Mouse (Mus musculus) hindbrain, embryonic 13.5 days (tissue): ENCODE data around the gene Atpaf1. TPM values are rescaled to one million over a fixed set of nuclear protein-coding genes. Genes with fewer than 3 reads are reported as not detected.

Experiments used
- ATAC-seq: fragments of 200-750 bp; cut with Nextera tagmentation; 2 replicates; pipeline ENCODE4 v1.8.0; 2017; ENCODE audit warnings: moderate TSS enrichment; ENCODE audit not compliant: low FRiP score
- H3K27ac ChIP-seq: fragments of 300-500 bp; sonication (generic); 2 replicates; pipeline ENCODE4 v1.5.1; 2015; ENCODE audit warnings: inconsistent platforms, mild to moderate bottlenecking, moderate library complexity
- H3K27me3 ChIP-seq: fragments of 300-500 bp; sonication (generic); 2 replicates; pipeline ENCODE4 v1.6.1; 2015; ENCODE audit warnings: mild to moderate bottlenecking, inconsistent platforms
- H3K36me3 ChIP-seq: fragments of 300-500 bp; sonication (generic); 2 replicates; pipeline ENCODE4 v1.6.1; 2015; ENCODE audit warnings: mild to moderate bottlenecking, inconsistent platforms
- H3K4me1 ChIP-seq: fragments of 300-500 bp; sonication (generic); replicated peaks from 2 replicates; pipeline ENCODE4 v1.6.1; 2015; ENCODE audit warnings: inconsistent platforms
- H3K4me2 ChIP-seq: fragments of 300-500 bp; sonication (generic); 2 replicates; pipeline ENCODE4 v1.6.1; 2015; ENCODE audit warnings: inconsistent platforms, mild to moderate bottlenecking, moderate library complexity
- H3K4me3 ChIP-seq: fragments of 300-500 bp; sonication (generic); 2 replicates; pipeline ENCODE4 v1.5.1; 2015; ENCODE audit warnings: mild to moderate bottlenecking, inconsistent platforms
- H3K9ac ChIP-seq: fragments of 300-500 bp; sonication (generic); 2 replicates; pipeline ENCODE4 v1.6.1; 2015; ENCODE audit warnings: mild to moderate bottlenecking, inconsistent platforms
- H3K9me3 ChIP-seq: fragments of 300-500 bp; sonication (generic); 2 replicates; pipeline ENCODE4 v1.6.1; 2016; ENCODE audit warnings: inconsistent platforms
- WGBS: fragments of 180-500 bp; shearing (Covaris S2); methylation state at CpG from one replicate; pipeline ENCODE4 v1.1.7; 2015; 5-methylcytosine and 5-hydroxymethylcytosine counted together
- polyA plus RNA-seq: library from polyadenylated mRNA; unstranded; fragments of >200 nt; fragmentation: Nextera tagmentation; extraction: Ambion mirVana; gene quantifications from 2 replicates; pipeline ENCODE4 v1.2.1, GENCODE M21; 2015

The Atpaf1 gene
- polyA plus RNA-seq, 1 experiment from 2014 or later: 41.8 TPM

DNA sequence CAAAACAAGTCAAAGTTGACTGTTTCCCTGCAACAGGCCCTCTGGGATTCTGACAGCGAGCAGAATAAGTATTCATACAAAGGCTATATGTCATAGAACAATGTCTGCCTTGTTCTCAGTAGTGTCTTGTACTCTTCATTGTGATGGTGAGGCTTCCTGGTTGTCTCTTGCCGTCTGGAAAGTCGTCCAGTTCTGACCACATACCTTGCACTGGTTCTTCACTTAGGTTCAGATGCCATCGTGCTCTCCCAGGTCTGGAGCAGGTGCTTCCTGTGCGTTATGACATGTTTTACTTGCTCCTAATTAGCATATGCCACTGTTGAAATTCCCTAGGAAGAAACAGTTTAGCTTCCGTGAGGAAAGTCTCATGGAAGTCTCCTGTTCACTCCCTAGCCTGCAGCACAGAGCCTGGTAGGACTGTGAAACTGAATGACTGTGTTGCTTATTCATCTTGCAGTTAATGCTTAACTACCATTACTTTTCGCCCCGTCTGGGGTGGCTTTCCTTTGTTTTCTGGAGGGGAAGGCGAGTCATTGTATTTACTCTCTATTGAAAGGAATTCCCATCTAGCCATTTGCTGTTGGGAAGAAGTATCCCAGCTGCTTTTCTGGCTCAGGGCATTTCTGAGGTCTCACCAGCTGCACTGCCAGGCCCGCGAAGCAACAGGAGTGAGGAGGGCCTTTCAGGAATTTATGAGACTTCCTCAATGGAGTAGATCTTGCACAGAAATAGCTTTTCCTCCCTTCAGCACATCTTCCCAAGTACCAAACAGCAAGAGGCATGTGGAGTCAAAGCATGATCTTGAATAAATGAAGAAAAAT lies 16.8 kb upstream of the Atpaf1 start:
- H3K4me3 ChIP-seq: no peak overlapping the region
- no peaks in the 10 kb centered on the region for H3K27me3 ChIP-seq
- H3K36me3 ChIP-seq: peaks cover 74% of the 10 kb centered on the region
- no peak overlapping the region; the same call in 1 of the 2 replicates for H3K9ac ChIP-seq
- 28% methylated on average over 11 of the region's 11 CpGs for WGBS
- no peaks in the 10 kb centered on the region for H3K9me3 ChIP-seq
- ATAC-seq: no peak
- peak overlapping the region; percentile 24; the same call in 1 of the 2 replicates for H3K27ac ChIP-seq
- H3K4me1 ChIP-seq: no peaks in the 10 kb centered on the region
- H3K4me2 ChIP-seq: no peak overlapping the region

- no peak overlapping the region for H3K27ac ChIP-seq
- H3K36me3 ChIP-seq: peaks cover 56% of the 10 kb centered on the region
- H3K4me3 ChIP-seq: no peak overlapping the region
- no peaks in the 10 kb centered on the region for H3K9me3 ChIP-seq
- H3K4me1 ChIP-seq: no peaks in the 10 kb centered on the region
- H3K4me2 ChIP-seq: no peak overlapping the region
- 90% methylated on average over 6 of the region's 6 CpGs for WGBS
- no peak overlapping the region for H3K9ac ChIP-seq
- no peaks in the 10 kb centered on the region for H3K27me3 ChIP-seq
- no peak for ATAC-seq
Observed at GRCm38 (mm10) chr4:115775056-115775455, 9.6 kb upstream of the Atpaf1 start.

- H3K4me2 ChIP-seq: no peak overlapping the region
- H3K36me3 ChIP-seq: peaks cover 42% of the 10 kb centered on the region
- no peaks in the 10 kb centered on the region for H3K27me3 ChIP-seq
- no peak overlapping the region for H3K9ac ChIP-seq
- no peak overlapping the region for H3K27ac ChIP-seq
- no peak for ATAC-seq
- H3K4me3 ChIP-seq: no peak overlapping the region
- no peaks in the 10 kb centered on the region for H3K4me1 ChIP-seq
- no peaks in the 10 kb centered on the region for H3K9me3 ChIP-seq
- WGBS: 92% methylated on average over 2 of the region's 2 CpGs
Observed at GRCm38 (mm10) chr4:115777627-115778026, 7.0 kb upstream of the Atpaf1 start.

GRCm38 (mm10) chr4:115780269-115780668 lies 4.3 kb upstream of the Atpaf1 start:
- Histone ChIP-seq H3K9me3 (no peaks in the 10 kb centered on the region), H3K9ac (no peak overlapping the region), H3K27me3 (no peaks in the 10 kb centered on the region), H3K4me1 (peaks cover 7% of the 10 kb centered on the region), H3K27ac (no peak overlapping the region), H3K4me2 (no peak overlapping the region), H3K4me3 (no peak overlapping the region), H3K36me3 (peaks cover 20% of the 10 kb centered on the region)
- no peak for ATAC-seq
- WGBS: 39% methylated on average over 6 of the region's 6 CpGs

GRCm38 (mm10) chr4:115780918-115781317 lies 3.7 kb upstream of the Atpaf1 start, which contains the start of gene Tex38:
Gene Tex38 (minus strand): TSS chr4:115781018.
- no peak within 1 kb of the TSS for H3K27ac ChIP-seq
- ATAC-seq: no peak
- H3K4me2 ChIP-seq: no peak within 1 kb of the TSS
- H3K9ac ChIP-seq: no peak within 1 kb of the TSS
- peaks cover 13% of the 10 kb centered on the region for H3K4me1 ChIP-seq
- H3K27me3 ChIP-seq: no peaks in the 10 kb centered on the region
- H3K4me3 ChIP-seq: no peak within 1 kb of the TSS
- WGBS: 86% methylated on average over 3 of the region's 3 CpGs
- peaks cover 17% of the 10 kb centered on the region for H3K36me3 ChIP-seq
- no peaks in the 10 kb centered on the region for H3K9me3 ChIP-seq

GRCm38 (mm10) chr4:115782026-115782805 lies 2.4 kb upstream of the Atpaf1 start:
- Histone ChIP-seq H3K4me2 (no peak overlapping the region), H3K27ac (no peak overlapping the region), H3K27me3 (no peaks in the 10 kb centered on the region), H3K9ac (no peak overlapping the region), H3K9me3 (no peaks in the 10 kb centered on the region), H3K4me1 (peaks cover 17% of the 10 kb centered on the region), H3K4me3 (no peak overlapping the region), H3K36me3 (peaks cover 8% of the 10 kb centered on the region)
- WGBS: 92% methylated on average over 5 of the region's 5 CpGs
- no peak for ATAC-seq

DNA sequence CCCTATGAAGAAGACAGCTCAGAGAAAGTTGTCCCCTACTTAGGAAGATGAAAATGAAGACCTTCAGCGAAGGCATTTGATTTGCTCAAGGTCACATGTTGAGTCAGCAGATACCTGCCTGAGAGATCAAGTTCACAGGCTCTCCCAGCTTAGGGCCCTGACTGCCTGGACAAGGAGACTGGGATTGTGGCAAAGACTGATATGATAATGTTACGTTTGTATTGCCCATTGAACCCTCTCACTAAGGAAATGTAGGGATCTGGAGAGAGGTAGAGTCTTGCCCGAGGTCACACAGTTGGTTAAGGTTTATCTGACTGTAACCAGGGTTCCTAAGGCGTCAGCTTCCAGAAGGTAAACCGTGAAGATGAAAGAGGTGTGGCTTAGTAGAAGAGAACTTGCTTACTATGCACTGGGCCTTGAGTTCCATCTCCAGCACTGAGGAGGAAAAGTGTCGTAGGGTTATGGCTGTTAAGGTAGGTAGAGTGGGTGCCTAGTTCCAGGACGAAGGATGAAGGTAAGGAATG lies 961 bp downstream of the Atpaf1 start:
- H3K9ac ChIP-seq: peak overlapping the region; percentile 83
- 60% methylated on average over 7 of the region's 7 CpGs for WGBS
- ATAC-seq: peak; percentile 26; the same call in 1 of the 2 replicates
- no peaks in the 10 kb centered on the region for H3K27me3 ChIP-seq
- peaks cover 19% of the 10 kb centered on the region for H3K36me3 ChIP-seq
- peak overlapping the region; percentile 69 for H3K4me2 ChIP-seq
- H3K27ac ChIP-seq: no peak overlapping the region
- peaks cover 17% of the 10 kb centered on the region for H3K4me1 ChIP-seq
- H3K9me3 ChIP-seq: no peaks in the 10 kb centered on the region
- H3K4me3 ChIP-seq: peak overlapping the region; percentile 71

DNA sequence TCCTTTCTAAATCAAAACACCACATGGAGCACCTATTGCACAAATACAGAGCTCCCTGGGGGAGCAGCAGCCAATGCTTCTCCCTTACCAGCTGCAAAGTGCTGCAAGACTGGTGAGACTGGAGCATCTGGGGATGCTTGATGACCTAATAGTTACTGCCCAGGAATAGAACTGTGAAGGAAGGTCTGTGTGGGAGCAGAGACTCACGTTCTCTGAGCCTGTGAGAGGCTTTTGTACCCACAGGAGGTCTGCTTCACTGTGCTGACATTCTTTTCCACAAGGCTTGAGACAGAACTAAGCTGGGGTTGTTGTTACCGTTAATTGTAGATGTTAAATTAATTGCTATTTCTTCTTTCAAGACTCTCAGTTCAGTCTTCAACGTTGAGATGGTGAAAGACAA lies 6.3 kb downstream of the Atpaf1 start:
- ATAC-seq: no peak
- Histone ChIP-seq H3K27me3 (no peaks in the 10 kb centered on the region), H3K27ac (no peak overlapping the region), H3K4me3 (no peak overlapping the region), H3K9ac (no peak overlapping the region), H3K36me3 (peaks cover 44% of the 10 kb centered on the region), H3K9me3 (no peaks in the 10 kb centered on the region), H3K4me2 (no peak overlapping the region), H3K4me1 (peaks cover 4% of the 10 kb centered on the region)
- WGBS: 79% methylated on average over 3 of the region's 3 CpGs

DNA sequence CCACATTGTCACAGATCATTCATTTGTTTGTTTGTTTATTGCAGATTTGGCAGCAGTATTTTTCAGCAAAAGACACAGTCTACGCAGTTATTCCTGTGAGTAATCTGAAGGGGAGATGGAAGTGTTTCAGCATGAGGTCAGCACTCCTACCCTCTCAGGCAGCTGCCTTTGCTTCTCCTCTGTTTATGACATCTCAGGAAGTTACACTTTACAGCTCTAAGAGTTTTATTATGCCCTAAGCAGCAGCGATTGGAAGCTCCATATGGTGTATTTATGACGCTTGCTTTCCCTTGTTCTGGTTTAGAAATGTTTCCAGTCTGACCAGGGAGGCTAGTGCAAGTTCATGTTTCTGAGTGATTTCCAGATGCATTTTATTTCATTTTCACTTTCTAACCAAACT lies 10.7 kb downstream of the Atpaf1 start:
- no peak for ATAC-seq
- Histone ChIP-seq H3K4me2 (no peak overlapping the region), H3K27me3 (no peaks in the 10 kb centered on the region), H3K4me3 (no peak overlapping the region), H3K9ac (no peak overlapping the region), H3K36me3 (peaks cover 60% of the 10 kb centered on the region), H3K27ac (no peak overlapping the region), H3K4me1 (no peaks in the 10 kb centered on the region), H3K9me3 (no peaks in the 10 kb centered on the region)
- 90% methylated on average over 3 of the region's 3 CpGs for WGBS

- ATAC-seq: no peak
- H3K4me1 ChIP-seq: no peaks in the 10 kb centered on the region
- no peak overlapping the region for H3K4me3 ChIP-seq
- H3K27me3 ChIP-seq: no peaks in the 10 kb centered on the region
- H3K4me2 ChIP-seq: no peak overlapping the region
- H3K9ac ChIP-seq: no peak overlapping the region
- peaks cover 57% of the 10 kb centered on the region for H3K36me3 ChIP-seq
- no peak overlapping the region for H3K27ac ChIP-seq
- WGBS: 77% methylated on average over 3 of the region's 3 CpGs
- H3K9me3 ChIP-seq: no peaks in the 10 kb centered on the region
Observed at GRCm38 (mm10) chr4:115799981-115800380, 15.4 kb downstream of the Atpaf1 start.

- ATAC-seq: no peak
- H3K9me3 ChIP-seq: no peaks in the 10 kb centered on the region
- no peak overlapping the region for H3K4me2 ChIP-seq
- no peaks in the 10 kb centered on the region for H3K27me3 ChIP-seq
- H3K27ac ChIP-seq: no peak overlapping the region
- peaks cover 52% of the 10 kb centered on the region for H3K36me3 ChIP-seq
- 89% methylated on average over 4 of the region's 4 CpGs for WGBS
- H3K9ac ChIP-seq: no peak overlapping the region
- H3K4me1 ChIP-seq: no peaks in the 10 kb centered on the region
- no peak overlapping the region for H3K4me3 ChIP-seq
Observed at GRCm38 (mm10) chr4:115812326-115812725, 27.7 kb downstream of the Atpaf1 start.

DNA sequence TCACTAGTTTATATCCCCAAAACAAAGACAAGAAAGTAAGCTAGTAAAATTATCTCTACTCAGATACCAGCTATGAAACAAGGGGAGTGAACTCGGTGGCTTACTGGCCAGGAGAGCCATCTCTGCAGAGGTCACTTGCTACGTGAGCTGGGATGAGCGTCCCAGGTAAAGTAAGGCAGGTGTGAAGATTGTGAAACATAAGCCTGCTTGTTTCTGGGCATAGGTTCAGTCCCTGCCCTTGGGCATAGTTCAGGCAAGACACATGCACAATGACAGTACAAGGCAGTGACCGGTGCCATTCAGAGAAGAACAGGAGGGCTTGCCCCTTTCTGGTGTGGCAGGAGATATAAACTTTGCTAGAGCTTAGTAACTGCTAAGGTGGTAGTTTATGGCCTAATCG lies 31.0 kb downstream of the Atpaf1 start:
- ATAC-seq: no peak
- Histone ChIP-seq H3K4me3 (no peak overlapping the region), H3K9me3 (no peaks in the 10 kb centered on the region), H3K27me3 (no peaks in the 10 kb centered on the region), H3K27ac (no peak overlapping the region), H3K4me2 (no peak overlapping the region), H3K9ac (no peak overlapping the region), H3K36me3 (peaks cover 46% of the 10 kb centered on the region), H3K4me1 (no peaks in the 10 kb centered on the region)
- 98% methylated on average over 5 of the region's 5 CpGs for WGBS
